Mouse (Mus musculus) heart, postnatal 0 days (tissue): ENCODE results near the gene Triap1.

Source experiments
- CTCF ChIP-seq: IDR thresholded peaks from 2 replicates; pipeline ENCODE4 v1.5.1; 2016; ENCODE audit warnings: antibody characterized with exemption, control low read depth, low read depth
- EP300 ChIP-seq: IDR thresholded peaks from 2 replicates; pipeline ENCODE4 v1.6.1; 2016; ENCODE audit warnings: antibody characterized with exemption, low read depth

- TF ChIP-seq CTCF (peak; percentile 44; the same call in 1 of the 2 replicates), EP300 (no peak)
These were observed 40.8 kb upstream of the Triap1 start for GRCm38 (mm10) chr5:115300035-115300744.
